Mouse (Mus musculus): ENCODE results near the gene Anks4b.

DNA sequence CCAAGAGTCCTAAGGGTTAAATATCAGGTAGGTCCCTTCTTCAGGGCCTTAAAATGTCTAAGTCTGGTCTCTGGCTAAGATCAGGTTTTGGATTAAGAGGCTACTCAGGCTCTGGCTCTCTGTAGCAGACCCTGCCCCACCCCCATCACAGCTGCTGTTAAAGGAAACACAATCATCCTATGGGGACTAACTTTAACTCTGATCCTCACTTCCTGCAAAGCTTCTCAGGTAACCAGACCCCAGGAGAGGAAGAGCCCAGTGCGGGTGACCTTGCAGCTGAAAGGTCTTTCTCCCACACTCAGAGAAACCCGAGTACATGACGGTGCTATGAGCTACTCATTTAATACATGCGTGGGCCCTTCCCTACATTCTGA is 46.0 kb upstream of the Anks4b start:
- TF ChIP-seq CTCF (IDR thresholded peaks at IDR 0.05): no peak
- TF ChIP-seq EP300 (IDR thresholded peaks at IDR 0.05): no peak
